Mouse (Mus musculus): ENCODE data around the gene Pde3a.

DNA sequence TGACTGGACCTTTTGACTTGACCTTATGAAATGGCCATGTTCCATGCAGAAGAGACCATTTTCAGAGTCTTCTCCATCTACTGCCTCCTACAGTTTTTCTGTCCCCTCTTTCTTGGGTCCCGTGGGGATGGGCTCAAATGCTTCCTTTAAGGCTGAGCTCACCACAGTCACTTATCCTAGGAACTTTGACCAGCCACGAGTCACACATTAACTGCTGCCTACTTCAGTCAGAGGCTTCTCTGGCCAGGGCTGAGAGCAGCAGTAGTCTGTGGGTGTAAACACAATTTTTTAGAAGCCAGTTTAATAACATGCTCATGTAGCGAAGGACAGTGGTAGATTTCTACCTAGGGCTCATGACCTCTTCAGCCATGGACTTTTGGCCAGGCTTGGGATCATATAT is 79.0 kb downstream of the Pde3a start:
- TF ChIP-seq CTCF (IDR thresholded peaks at IDR 0.05; ENCODE audit: control insufficient read depth, insufficient read depth, insufficient read length) = no peak
- no peak for TF ChIP-seq USF1 (IDR thresholded peaks at IDR 0.05; ENCODE audit: low read depth)
- no peak for TF ChIP-seq CEBPB (IDR thresholded peaks at IDR 0.05; ENCODE audit: low read depth)
